Mouse (Mus musculus) forebrain, embryonic 16.5 days (tissue): ENCODE data around the gene Rasa2. TPM values are rescaled to one million over a fixed set of nuclear protein-coding genes. Genes with fewer than 3 reads are reported as not detected.

Experiments used
- polyA plus RNA-seq: library from polyadenylated mRNA; unstranded; fragments of >200 nt; fragmentation: Nextera tagmentation; extraction: Ambion mirVana; gene quantifications from 2 replicates; pipeline ENCODE4 v1.2.1, GENCODE M21; 2015

Rasa2 gene
- polyA plus RNA-seq, 1 experiment from 2014 or later = 22.8 TPM

Other genes starting within 250 kb of the Rasa2 start
- gene Rnf7, start 152.9 kb downstream of the Rasa2 start, polyA plus RNA-seq = 179 TPM in 2 replicates
- 0.24 and 0.36 TPM in 2 replicates for gene Gm28729, start 106.4 kb downstream of the Rasa2 start, polyA plus RNA-seq
- 52.3 and 54.0 TPM in 2 replicates for gene Zbtb38, start 121.2 kb upstream of the Rasa2 start, polyA plus RNA-seq